Mouse (Mus musculus): ENCODE data around the gene Tmem178b. TPM values are rescaled to one million over a fixed set of nuclear protein-coding genes. Genes with fewer than 3 reads are reported as not detected.

Gene Tmem178b
- polyA plus RNA-seq, 1 experiment from 2014 or later = 0.80 TPM

- no peaks in the 10 kb centered on the region for H3K9me3 ChIP-seq (replicated peaks)
- no peak overlapping the region for H3K4me3 ChIP-seq (replicated peaks)
- no peaks in the 10 kb centered on the region for H3K27me3 ChIP-seq
- H3K4me2 ChIP-seq (replicated peaks) = no peak overlapping the region
- H3K9ac ChIP-seq = no peak overlapping the region
- 67% methylated on average over 4 of the region's 4 CpGs for WGBS
- no peaks in the 10 kb centered on the region for H3K36me3 ChIP-seq
- H3K27ac ChIP-seq (replicated peaks) = no peak overlapping the region
- no peaks in the 10 kb centered on the region for H3K4me1 ChIP-seq
- ATAC-seq (ENCODE audit: insufficient number of reproducible peaks, low FRiP score, low TSS enrichment, low read depth) = no peak
These were observed 117.7 kb downstream of the Tmem178b start for GRCm38 (mm10) chr6:39990772-39991171.

GRCm38 (mm10) chr6:39991922-39992321 is 118.9 kb downstream of the Tmem178b start:
- no peak overlapping the region for H3K4me3 ChIP-seq (replicated peaks)
- no peaks in the 10 kb centered on the region for H3K9me3 ChIP-seq (replicated peaks)
- no peak overlapping the region for H3K4me2 ChIP-seq (replicated peaks)
- H3K36me3 ChIP-seq = no peaks in the 10 kb centered on the region
- no peak overlapping the region for H3K9ac ChIP-seq
- ATAC-seq (ENCODE audit: insufficient number of reproducible peaks, low FRiP score, low TSS enrichment, low read depth) = no peak
- H3K4me1 ChIP-seq = no peaks in the 10 kb centered on the region
- no peaks in the 10 kb centered on the region for H3K27me3 ChIP-seq
- no peak overlapping the region for H3K27ac ChIP-seq (replicated peaks)
- 76% methylated on average over 6 of the region's 6 CpGs for WGBS

- ATAC-seq (ENCODE audit: insufficient number of reproducible peaks, low FRiP score, low TSS enrichment, low read depth) = no peak
- Histone ChIP-seq H3K27me3 (no peaks in the 10 kb centered on the region), H3K9ac (no peak overlapping the region), H3K36me3 (no peaks in the 10 kb centered on the region), H3K9me3 (replicated peaks) (no peaks in the 10 kb centered on the region), H3K4me3 (replicated peaks) (no peak overlapping the region), H3K27ac (replicated peaks) (no peak overlapping the region), H3K4me1 (no peaks in the 10 kb centered on the region), H3K4me2 (replicated peaks) (no peak overlapping the region)
- 69% methylated on average over 11 of the region's 11 CpGs for WGBS
These were observed 133.1 kb downstream of the Tmem178b start for GRCm38 (mm10) chr6:40006006-40006765.

GRCm38 (mm10) chr6:40008166-40008907 is 135.3 kb downstream of the Tmem178b start:
- Histone ChIP-seq H3K27me3 (no peaks in the 10 kb centered on the region), H3K36me3 (no peaks in the 10 kb centered on the region), H3K4me2 (replicated peaks) (no peak overlapping the region), H3K4me1 (no peaks in the 10 kb centered on the region), H3K27ac (replicated peaks) (no peak overlapping the region), H3K4me3 (replicated peaks) (no peak overlapping the region), H3K9me3 (replicated peaks) (no peaks in the 10 kb centered on the region), H3K9ac (no peak overlapping the region)
- 35% methylated on average over 3 of the region's 3 CpGs for WGBS
- no peak for ATAC-seq (ENCODE audit: insufficient number of reproducible peaks, low FRiP score, low TSS enrichment, low read depth)

- Histone ChIP-seq H3K36me3 (no peaks in the 10 kb centered on the region), H3K4me3 (replicated peaks) (no peak overlapping the region), H3K9me3 (replicated peaks) (no peaks in the 10 kb centered on the region), H3K9ac (no peak overlapping the region), H3K4me1 (no peaks in the 10 kb centered on the region), H3K4me2 (replicated peaks) (no peak overlapping the region), H3K27ac (replicated peaks) (no peak overlapping the region), H3K27me3 (no peaks in the 10 kb centered on the region)
- WGBS = 63% methylated on average over 3 of the region's 3 CpGs
- ATAC-seq (ENCODE audit: insufficient number of reproducible peaks, low FRiP score, low TSS enrichment, low read depth) = no peak
These were observed 136.6 kb downstream of the Tmem178b start for GRCm38 (mm10) chr6:40009718-40010117.

- 83% methylated on average over 5 of the region's 5 CpGs for WGBS
- H3K4me1 ChIP-seq = no peaks in the 10 kb centered on the region
- no peak overlapping the region for H3K27ac ChIP-seq (replicated peaks)
- H3K36me3 ChIP-seq = no peaks in the 10 kb centered on the region
- ATAC-seq (ENCODE audit: insufficient number of reproducible peaks, low FRiP score, low TSS enrichment, low read depth) = no peak
- H3K4me2 ChIP-seq (replicated peaks) = no peak overlapping the region
- no peak overlapping the region for H3K4me3 ChIP-seq (replicated peaks)
- no peak overlapping the region for H3K9ac ChIP-seq
- no peaks in the 10 kb centered on the region for H3K27me3 ChIP-seq
- no peaks in the 10 kb centered on the region for H3K9me3 ChIP-seq (replicated peaks)
These were observed 138.0 kb downstream of the Tmem178b start for GRCm38 (mm10) chr6:40011066-40011465.

GRCm38 (mm10) chr6:40011609-40012008 is 138.5 kb downstream of the Tmem178b start:
- Histone ChIP-seq H3K4me1 (no peaks in the 10 kb centered on the region), H3K36me3 (no peaks in the 10 kb centered on the region), H3K4me2 (replicated peaks) (no peak overlapping the region), H3K27ac (replicated peaks) (no peak overlapping the region), H3K9ac (no peak overlapping the region), H3K27me3 (no peaks in the 10 kb centered on the region), H3K9me3 (replicated peaks) (no peaks in the 10 kb centered on the region), H3K4me3 (replicated peaks) (no peak overlapping the region)
- ATAC-seq (ENCODE audit: insufficient number of reproducible peaks, low FRiP score, low TSS enrichment, low read depth) = no peak
- 55% methylated on average over 5 of the region's 5 CpGs for WGBS

- WGBS = 43% methylated on average over 5 of the region's 5 CpGs
- ATAC-seq (ENCODE audit: insufficient number of reproducible peaks, low FRiP score, low TSS enrichment, low read depth) = no peak
- no peak overlapping the region for H3K27ac ChIP-seq (replicated peaks)
- no peaks in the 10 kb centered on the region for H3K4me1 ChIP-seq
- H3K4me2 ChIP-seq (replicated peaks) = no peak overlapping the region
- H3K9me3 ChIP-seq (replicated peaks) = no peaks in the 10 kb centered on the region
- no peak overlapping the region for H3K9ac ChIP-seq
- H3K4me3 ChIP-seq (replicated peaks) = no peak overlapping the region
- no peaks in the 10 kb centered on the region for H3K27me3 ChIP-seq
- H3K36me3 ChIP-seq = no peaks in the 10 kb centered on the region
These were observed 140.3 kb downstream of the Tmem178b start for GRCm38 (mm10) chr6:40013407-40013806.

- Histone ChIP-seq H3K9me3 (replicated peaks) (no peaks in the 10 kb centered on the region), H3K4me2 (replicated peaks) (no peak overlapping the region), H3K4me1 (no peaks in the 10 kb centered on the region), H3K9ac (no peak overlapping the region), H3K36me3 (no peaks in the 10 kb centered on the region), H3K27me3 (no peaks in the 10 kb centered on the region), H3K4me3 (replicated peaks) (no peak overlapping the region), H3K27ac (replicated peaks) (no peak overlapping the region)
- ATAC-seq (ENCODE audit: insufficient number of reproducible peaks, low FRiP score, low TSS enrichment, low read depth) = no peak
- WGBS = 68% methylated on average over 4 of the region's 4 CpGs
These were observed 142.1 kb downstream of the Tmem178b start for GRCm38 (mm10) chr6:40015185-40015584.

- Histone ChIP-seq H3K4me1 (no peaks in the 10 kb centered on the region), H3K9ac (no peak overlapping the region), H3K4me2 (replicated peaks) (no peak overlapping the region), H3K4me3 (replicated peaks) (no peak overlapping the region), H3K27me3 (no peaks in the 10 kb centered on the region), H3K27ac (replicated peaks) (no peak overlapping the region), H3K9me3 (replicated peaks) (no peaks in the 10 kb centered on the region), H3K36me3 (no peaks in the 10 kb centered on the region)
- ATAC-seq (ENCODE audit: insufficient number of reproducible peaks, low FRiP score, low TSS enrichment, low read depth) = no peak
- 55% methylated on average over 7 of the region's 7 CpGs for WGBS
These were observed 142.8 kb downstream of the Tmem178b start for GRCm38 (mm10) chr6:40015711-40016460.

GRCm38 (mm10) chr6:40019396-40019795 is 146.3 kb downstream of the Tmem178b start:
- Histone ChIP-seq H3K27me3 (no peaks in the 10 kb centered on the region), H3K36me3 (no peaks in the 10 kb centered on the region), H3K4me1 (no peaks in the 10 kb centered on the region), H3K4me2 (replicated peaks) (no peak overlapping the region), H3K4me3 (replicated peaks) (no peak overlapping the region), H3K9ac (no peak overlapping the region), H3K27ac (replicated peaks) (no peak overlapping the region), H3K9me3 (replicated peaks) (no peaks in the 10 kb centered on the region)
- WGBS = 40% methylated on average over 4 of the region's 4 CpGs
- no peak for ATAC-seq (ENCODE audit: insufficient number of reproducible peaks, low FRiP score, low TSS enrichment, low read depth)
